Mouse (Mus musculus): ENCODE results near the gene Pcdh7. TPM values are rescaled to one million over a fixed set of nuclear protein-coding genes. Genes with fewer than 3 reads are reported as not detected.

Gene Pcdh7
- total and polyA plus RNA-seq, 2 experiments from 2014 or later = 22.4 to 169 TPM

- H3K27me3 ChIP-seq (ENCODE audit: control insufficient read depth, insufficient read depth, low read length) = no peaks in the 10 kb centered on the region
- H3K27ac ChIP-seq (ENCODE audit: low read depth) = no peak overlapping the region
- H3K4me2 ChIP-seq (ENCODE audit: low read depth, low read length) = no peak overlapping the region
- ATAC-seq (ENCODE audit: insufficient read depth, low read depth) = no peak
- TF ChIP-seq EP300 (IDR thresholded peaks at IDR 0.05; ENCODE audit: low read depth) = no peak
- TF ChIP-seq CTCF (IDR thresholded peaks at IDR 0.05; ENCODE audit: low read depth) = no peak
- peaks cover 17% of the 10 kb centered on the region; the same call in 1 of the 2 replicates for H3K4me1 ChIP-seq (ENCODE audit: control insufficient read depth, insufficient read depth)
- no peak overlapping the region for H3K4me3 ChIP-seq (ENCODE audit: low read depth, low read length)
- no peak overlapping the region for H3K9ac ChIP-seq (replicated peaks; ENCODE audit: low read depth, low read length)
- 73% methylated on average over 3 of the region's 3 CpGs for WGBS
- no peaks in the 10 kb centered on the region for H3K9me3 ChIP-seq (replicated peaks; ENCODE audit: control insufficient read depth, low read length)
- H3K36me3 ChIP-seq (replicated peaks; ENCODE audit: control insufficient read depth, insufficient read depth, low read length) = no peaks in the 10 kb centered on the region
- DNase-seq (ENCODE audit: low spot score) = no peak
Measured at GRCm38 (mm10) chr5:57865256-57865655, 147.5 kb downstream of the Pcdh7 start.

DNA sequence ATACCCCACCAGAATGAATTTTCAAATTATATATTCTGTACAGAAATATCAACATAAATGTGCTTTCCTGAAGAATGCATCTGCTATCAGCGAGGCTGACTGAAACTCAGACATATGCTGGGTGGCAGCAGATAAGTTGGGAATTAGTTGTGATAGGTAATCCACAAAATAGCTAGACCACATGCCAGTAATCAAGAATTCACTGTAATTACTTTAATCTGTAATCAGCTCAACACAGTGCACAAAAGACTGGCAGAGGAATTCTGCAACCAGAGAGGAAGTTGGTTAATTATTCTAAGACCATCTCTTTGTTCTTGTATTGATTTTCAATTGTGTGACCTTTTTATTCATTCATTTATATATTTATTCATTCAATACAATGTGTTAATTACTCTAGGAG, 148.3 kb downstream of the Pcdh7 start:
- ATAC-seq (ENCODE audit: insufficient read depth, low read depth) = no peak
- 45% methylated on average over 1 of the region's 1 CpGs for whole genome bisulfite sequencing
- no peaks in the 10 kb centered on the region for H3K9me3 ChIP-seq (replicated peaks; ENCODE audit: control insufficient read depth, low read length)

DNA sequence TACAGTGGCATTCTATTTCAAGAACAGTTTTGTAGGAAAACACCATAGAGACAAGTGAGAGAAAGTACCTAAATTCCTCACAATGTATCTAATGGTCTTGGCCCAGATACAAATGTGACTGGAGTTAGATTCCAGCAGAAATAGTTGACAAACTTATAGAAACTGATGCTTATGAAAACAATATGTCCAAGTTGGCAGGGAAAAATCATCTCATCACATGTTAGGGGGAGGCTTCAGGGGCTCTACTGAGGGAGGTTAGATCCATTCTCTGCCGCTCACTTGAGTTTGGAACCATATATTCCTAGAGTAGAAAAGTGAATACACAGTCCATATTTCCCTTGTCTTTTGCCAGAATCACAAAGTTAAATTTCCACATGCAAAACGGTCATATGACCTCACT, 150.1 kb downstream of the Pcdh7 start:
- no peak for DNase-seq (ENCODE audit: low spot score)
- TF ChIP-seq CTCF (IDR thresholded peaks at IDR 0.05; ENCODE audit: low read depth) (no peak), EP300 (IDR thresholded peaks at IDR 0.05; ENCODE audit: low read depth) (no peak)
- ATAC-seq (ENCODE audit: insufficient read depth, low read depth) = no peak

More for the DNA sequence above, 148.3 kb downstream of the Pcdh7 start:
- no peak overlapping the region for H3K27ac ChIP-seq (ENCODE audit: low read depth)
- no peaks in the 10 kb centered on the region for H3K27me3 ChIP-seq (ENCODE audit: control insufficient read depth, insufficient read depth, low read length)
- TF ChIP-seq CTCF (IDR thresholded peaks at IDR 0.05; ENCODE audit: low read depth) (no peak), EP300 (IDR thresholded peaks at IDR 0.05; ENCODE audit: low read depth) (no peak)
- H3K4me3 ChIP-seq (ENCODE audit: low read depth, low read length) = no peak overlapping the region
- no peak overlapping the region for H3K9ac ChIP-seq (replicated peaks; ENCODE audit: low read depth, low read length)
- no peak for DNase-seq (ENCODE audit: low spot score)
- peaks cover 17% of the 10 kb centered on the region; the same call in 1 of the 2 replicates for H3K4me1 ChIP-seq (ENCODE audit: control insufficient read depth, insufficient read depth)
- H3K36me3 ChIP-seq (replicated peaks; ENCODE audit: control insufficient read depth, insufficient read depth, low read length) = no peaks in the 10 kb centered on the region
- no peak overlapping the region for H3K4me2 ChIP-seq (ENCODE audit: low read depth, low read length)

GRCm38 (mm10) chr5:57868702-57869101, 150.9 kb downstream of the Pcdh7 start:
- WGBS = 36% methylated on average over 4 of the region's 4 CpGs
- H3K4me1 ChIP-seq (ENCODE audit: control insufficient read depth, insufficient read depth) = peaks cover 25% of the 10 kb centered on the region; the same call in 1 of the 2 replicates
- no peaks in the 10 kb centered on the region for H3K36me3 ChIP-seq (replicated peaks; ENCODE audit: control insufficient read depth, insufficient read depth, low read length)
- DNase-seq (ENCODE audit: low spot score) = peak; percentile 43
- 0 out of 2 replicates have a peak, but pooled peaks have one; percentile 12 for TF ChIP-seq CTCF (IDR thresholded peaks at IDR 0.05; ENCODE audit: low read depth)
- no peak for TF ChIP-seq EP300 (IDR thresholded peaks at IDR 0.05; ENCODE audit: low read depth)
- ATAC-seq (ENCODE audit: insufficient read depth, low read depth) = no peak
- H3K27ac ChIP-seq (ENCODE audit: low read depth) = peak overlapping the region; percentile 70
- no peaks in the 10 kb centered on the region for H3K9me3 ChIP-seq (replicated peaks; ENCODE audit: control insufficient read depth, low read length)
- peak overlapping the region; percentile 42 for H3K4me2 ChIP-seq (ENCODE audit: low read depth, low read length)
- no peak overlapping the region for H3K4me3 ChIP-seq (ENCODE audit: low read depth, low read length)
- H3K27me3 ChIP-seq (ENCODE audit: control insufficient read depth, insufficient read depth, low read length) = no peaks in the 10 kb centered on the region
- no peak overlapping the region; the same call in 1 of the 2 replicates for H3K9ac ChIP-seq (replicated peaks; ENCODE audit: low read depth, low read length)

More for the DNA sequence above, 150.1 kb downstream of the Pcdh7 start:
- H3K9me3 ChIP-seq (replicated peaks; ENCODE audit: control insufficient read depth, low read length) = no peaks in the 10 kb centered on the region
- no peak overlapping the region for H3K4me3 ChIP-seq (ENCODE audit: low read depth, low read length)
- H3K36me3 ChIP-seq (replicated peaks; ENCODE audit: control insufficient read depth, insufficient read depth, low read length) = no peaks in the 10 kb centered on the region
- H3K4me2 ChIP-seq (ENCODE audit: low read depth, low read length) = no peak overlapping the region
- no peak overlapping the region for H3K9ac ChIP-seq (replicated peaks; ENCODE audit: low read depth, low read length)
- H3K4me1 ChIP-seq (ENCODE audit: control insufficient read depth, insufficient read depth) = peaks cover 20% of the 10 kb centered on the region; the same call in 1 of the 2 replicates
- 64% methylated on average over 2 of the region's 2 CpGs for WGBS
- H3K27ac ChIP-seq (ENCODE audit: low read depth) = peak overlapping the region; percentile 70
- H3K27me3 ChIP-seq (ENCODE audit: control insufficient read depth, insufficient read depth, low read length) = no peaks in the 10 kb centered on the region

GRCm38 (mm10) chr5:57870727-57871126, 153.0 kb downstream of the Pcdh7 start:
- Histone ChIP-seq H3K36me3 (replicated peaks; ENCODE audit: control insufficient read depth, insufficient read depth, low read length) (no peaks in the 10 kb centered on the region), H3K9ac (replicated peaks; ENCODE audit: low read depth, low read length) (no peak overlapping the region), H3K27me3 (ENCODE audit: control insufficient read depth, insufficient read depth, low read length) (no peaks in the 10 kb centered on the region), H3K27ac (ENCODE audit: low read depth) (no peak overlapping the region), H3K4me3 (ENCODE audit: low read depth, low read length) (no peak overlapping the region), H3K4me1 (ENCODE audit: control insufficient read depth, insufficient read depth) (peaks cover 22% of the 10 kb centered on the region; the same call in 1 of the 2 replicates), H3K4me2 (ENCODE audit: low read depth, low read length) (no peak overlapping the region), H3K9me3 (replicated peaks; ENCODE audit: control insufficient read depth, low read length) (no peaks in the 10 kb centered on the region)
- TF ChIP-seq EP300 (IDR thresholded peaks at IDR 0.05; ENCODE audit: low read depth) = no peak
- no peak for TF ChIP-seq CTCF (IDR thresholded peaks at IDR 0.05; ENCODE audit: low read depth)
- WGBS = 77% methylated on average over 1 of the region's 1 CpGs
- ATAC-seq (ENCODE audit: insufficient read depth, low read depth) (no peak), DNase-seq (ENCODE audit: low spot score) (no peak)

DNA sequence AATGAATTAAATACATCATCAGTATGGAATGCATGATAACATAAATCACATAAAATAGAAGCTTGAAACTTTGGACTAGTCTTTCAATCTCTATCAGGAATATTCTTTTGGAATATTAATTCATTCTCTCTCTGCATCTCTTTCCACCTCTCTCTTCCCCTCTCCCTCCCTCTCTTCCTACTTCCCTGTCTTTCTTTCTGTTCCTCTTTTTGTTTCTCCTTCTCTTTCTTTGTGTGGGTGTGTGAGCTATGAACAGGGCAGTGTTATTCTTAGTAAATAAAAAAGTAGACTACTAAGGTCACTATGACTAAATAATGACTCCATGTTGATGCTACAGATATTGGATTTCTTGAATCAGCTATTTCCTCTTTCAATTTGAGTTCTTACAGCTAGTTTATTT, 167.2 kb downstream of the Pcdh7 start:
- ATAC-seq (ENCODE audit: insufficient read depth, low read depth) = no peak

More for the DNA sequence above, 167.2 kb downstream of the Pcdh7 start:
- Histone ChIP-seq H3K9ac (replicated peaks; ENCODE audit: low read depth, low read length) (no peak overlapping the region), H3K27ac (ENCODE audit: low read depth) (no peak overlapping the region), H3K9me3 (replicated peaks; ENCODE audit: control insufficient read depth, low read length) (no peaks in the 10 kb centered on the region), H3K36me3 (replicated peaks; ENCODE audit: control insufficient read depth, insufficient read depth, low read length) (no peaks in the 10 kb centered on the region), H3K4me2 (ENCODE audit: low read depth, low read length) (no peak overlapping the region), H3K27me3 (ENCODE audit: control insufficient read depth, insufficient read depth, low read length) (no peaks in the 10 kb centered on the region), H3K4me1 (ENCODE audit: control insufficient read depth, insufficient read depth) (no peaks in the 10 kb centered on the region), H3K4me3 (ENCODE audit: low read depth, low read length) (no peak overlapping the region)
- no peak for TF ChIP-seq CTCF (IDR thresholded peaks at IDR 0.05; ENCODE audit: low read depth)
- no peak for TF ChIP-seq EP300 (IDR thresholded peaks at IDR 0.05; ENCODE audit: low read depth)
- no peak for DNase-seq (ENCODE audit: low spot score)

Data from heart, postnatal 0 days (tissue).